Mouse (Mus musculus): ENCODE measurements around the gene Siae. TPM values are rescaled to one million over a fixed set of nuclear protein-coding genes. Genes with fewer than 3 reads are reported as not detected.
A peak's percentile ranks its signal among the peaks of the same experiment; 100 is the strongest.

The Siae gene
- total and polyA plus RNA-seq, 2 experiments from 2014 or later = 14.9 to 15.8 TPM

GRCm38 (mm10) chr9:37628581-37628980 is 73.1 kb downstream of the Siae start:
- ATAC-seq (ENCODE audit: low FRiP score) (no peak), DNase-seq (ENCODE audit: low spot score) (no peak)
- Histone ChIP-seq H3K9ac (replicated peaks; ENCODE audit: low read length, poor library complexity, severe bottlenecking) (no peak overlapping the region), H3K27me3 (ENCODE audit: insufficient read depth, low read length) (no peaks in the 10 kb centered on the region), H3K4me3 (ENCODE audit: low read depth, low read length) (no peak overlapping the region), H3K4me1 (ENCODE audit: insufficient read depth, low read length) (peaks cover 18% of the 10 kb centered on the region), H3K4me2 (ENCODE audit: low read depth, low read length, poor library complexity, severe bottlenecking) (no peak overlapping the region), H3K27ac (ENCODE audit: low read depth, low read length) (no peak overlapping the region), H3K36me3 (ENCODE audit: insufficient read depth, low read length) (no peaks in the 10 kb centered on the region), H3K9me3 (ENCODE audit: low read length) (no peaks in the 10 kb centered on the region)
- no peak for TF ChIP-seq CTCF (IDR thresholded peaks at IDR 0.05)
- WGBS = 36% methylated on average over 4 of the region's 4 CpGs

GRCm38 (mm10) chr9:37629941-37630340 is 74.4 kb downstream of the Siae start:
- TF ChIP-seq CTCF (IDR thresholded peaks at IDR 0.05) = no peak
- H3K4me2 ChIP-seq (ENCODE audit: low read depth, low read length, poor library complexity, severe bottlenecking) = no peak overlapping the region
- H3K27me3 ChIP-seq (ENCODE audit: insufficient read depth, low read length) = no peaks in the 10 kb centered on the region
- DNase-seq (ENCODE audit: low spot score) (no peak), ATAC-seq (ENCODE audit: low FRiP score) (no peak)
- H3K9ac ChIP-seq (replicated peaks; ENCODE audit: low read length, poor library complexity, severe bottlenecking) = no peak overlapping the region
- 95% methylated on average over 2 of the region's 2 CpGs for WGBS
- H3K36me3 ChIP-seq (ENCODE audit: insufficient read depth, low read length) = no peaks in the 10 kb centered on the region
- peaks cover 16% of the 10 kb centered on the region for H3K4me1 ChIP-seq (ENCODE audit: insufficient read depth, low read length)
- no peaks in the 10 kb centered on the region for H3K9me3 ChIP-seq (ENCODE audit: low read length)
- H3K27ac ChIP-seq (ENCODE audit: low read depth, low read length) = no peak overlapping the region
- H3K4me3 ChIP-seq (ENCODE audit: low read depth, low read length) = no peak overlapping the region

- H3K4me2 ChIP-seq (ENCODE audit: low read depth, low read length, poor library complexity, severe bottlenecking) = no peak overlapping the region
- TF ChIP-seq CTCF (IDR thresholded peaks at IDR 0.05) = no peak
- no peaks in the 10 kb centered on the region for H3K27me3 ChIP-seq (ENCODE audit: insufficient read depth, low read length)
- H3K9ac ChIP-seq (replicated peaks; ENCODE audit: low read length, poor library complexity, severe bottlenecking) = no peak overlapping the region
- no peaks in the 10 kb centered on the region for H3K4me1 ChIP-seq (ENCODE audit: insufficient read depth, low read length)
- ATAC-seq (ENCODE audit: low FRiP score) (no peak), DNase-seq (ENCODE audit: low spot score) (no peak)
- no peak overlapping the region for H3K4me3 ChIP-seq (ENCODE audit: low read depth, low read length)
- H3K27ac ChIP-seq (ENCODE audit: low read depth, low read length) = no peak overlapping the region
- H3K9me3 ChIP-seq (ENCODE audit: low read length) = no peaks in the 10 kb centered on the region
- WGBS = 95% methylated on average over 2 of the region's 2 CpGs
- no peaks in the 10 kb centered on the region for H3K36me3 ChIP-seq (ENCODE audit: insufficient read depth, low read length)
Measured at GRCm38 (mm10) chr9:37632305-37632704, 76.8 kb downstream of the Siae start.

- no peak for TF ChIP-seq CTCF (IDR thresholded peaks at IDR 0.05)
- Histone ChIP-seq H3K36me3 (ENCODE audit: insufficient read depth, low read length) (no peaks in the 10 kb centered on the region), H3K27me3 (ENCODE audit: insufficient read depth, low read length) (no peaks in the 10 kb centered on the region), H3K9ac (replicated peaks; ENCODE audit: low read length, poor library complexity, severe bottlenecking) (no peak overlapping the region), H3K9me3 (ENCODE audit: low read length) (no peaks in the 10 kb centered on the region), H3K4me1 (ENCODE audit: insufficient read depth, low read length) (no peaks in the 10 kb centered on the region), H3K27ac (ENCODE audit: low read depth, low read length) (no peak overlapping the region), H3K4me3 (ENCODE audit: low read depth, low read length) (no peak overlapping the region), H3K4me2 (ENCODE audit: low read depth, low read length, poor library complexity, severe bottlenecking) (no peak overlapping the region)
- WGBS = 79% methylated on average over 3 of the region's 3 CpGs
- DNase-seq (ENCODE audit: low spot score) (no peak), ATAC-seq (ENCODE audit: low FRiP score) (no peak)
Measured at GRCm38 (mm10) chr9:37634269-37634668, 78.8 kb downstream of the Siae start.

- Histone ChIP-seq H3K9me3 (ENCODE audit: low read length) (no peaks in the 10 kb centered on the region), H3K27me3 (ENCODE audit: insufficient read depth, low read length) (no peaks in the 10 kb centered on the region), H3K27ac (ENCODE audit: low read depth, low read length) (no peak overlapping the region), H3K4me1 (ENCODE audit: insufficient read depth, low read length) (no peaks in the 10 kb centered on the region), H3K4me3 (ENCODE audit: low read depth, low read length) (no peak overlapping the region), H3K36me3 (ENCODE audit: insufficient read depth, low read length) (no peaks in the 10 kb centered on the region), H3K9ac (replicated peaks; ENCODE audit: low read length, poor library complexity, severe bottlenecking) (no peak overlapping the region), H3K4me2 (ENCODE audit: low read depth, low read length, poor library complexity, severe bottlenecking) (no peak overlapping the region)
- peak; percentile 84 for TF ChIP-seq CTCF (IDR thresholded peaks at IDR 0.05)
- peak; percentile 53 for DNase-seq (ENCODE audit: low spot score)
- 0 out of 2 replicates have a peak, but pooled peaks have one; percentile 47 for ATAC-seq (ENCODE audit: low FRiP score)
- 16% methylated on average over 7 of the region's 7 CpGs for WGBS
Measured at GRCm38 (mm10) chr9:37636335-37636734, 80.8 kb downstream of the Siae start.

- Histone ChIP-seq H3K4me1 (ENCODE audit: insufficient read depth, low read length) (no peaks in the 10 kb centered on the region), H3K27me3 (ENCODE audit: insufficient read depth, low read length) (no peaks in the 10 kb centered on the region), H3K4me2 (ENCODE audit: low read depth, low read length, poor library complexity, severe bottlenecking) (no peak overlapping the region), H3K9me3 (ENCODE audit: low read length) (no peaks in the 10 kb centered on the region), H3K4me3 (ENCODE audit: low read depth, low read length) (no peak overlapping the region), H3K27ac (ENCODE audit: low read depth, low read length) (no peak overlapping the region), H3K9ac (replicated peaks; ENCODE audit: low read length, poor library complexity, severe bottlenecking) (no peak overlapping the region), H3K36me3 (ENCODE audit: insufficient read depth, low read length) (no peaks in the 10 kb centered on the region)
- WGBS = 53% methylated on average over 6 of the region's 6 CpGs
- no peak for ATAC-seq (ENCODE audit: low FRiP score)
- no peak for TF ChIP-seq CTCF (IDR thresholded peaks at IDR 0.05)
- DNase-seq (ENCODE audit: low spot score) = no peak
Measured at GRCm38 (mm10) chr9:37636800-37637542, 81.5 kb downstream of the Siae start.

Measured in midbrain, postnatal 0 days (tissue).